Mouse (Mus musculus): Measurements from ENCODE around the gene Hadhb. TPM values are rescaled to one million over a fixed set of nuclear protein-coding genes. Genes with fewer than 3 reads are reported as not detected.
"Not testable (repeated sequence)": the region's sequence is repeated elsewhere in the genome, so short reads cannot be mapped to it uniquely, and the experiment has no call there.

Gene Hadhb
- total RNA-seq, 4 experiments from 2014 or later: 88.5 to 103 (median 92.6) TPM

DNA sequence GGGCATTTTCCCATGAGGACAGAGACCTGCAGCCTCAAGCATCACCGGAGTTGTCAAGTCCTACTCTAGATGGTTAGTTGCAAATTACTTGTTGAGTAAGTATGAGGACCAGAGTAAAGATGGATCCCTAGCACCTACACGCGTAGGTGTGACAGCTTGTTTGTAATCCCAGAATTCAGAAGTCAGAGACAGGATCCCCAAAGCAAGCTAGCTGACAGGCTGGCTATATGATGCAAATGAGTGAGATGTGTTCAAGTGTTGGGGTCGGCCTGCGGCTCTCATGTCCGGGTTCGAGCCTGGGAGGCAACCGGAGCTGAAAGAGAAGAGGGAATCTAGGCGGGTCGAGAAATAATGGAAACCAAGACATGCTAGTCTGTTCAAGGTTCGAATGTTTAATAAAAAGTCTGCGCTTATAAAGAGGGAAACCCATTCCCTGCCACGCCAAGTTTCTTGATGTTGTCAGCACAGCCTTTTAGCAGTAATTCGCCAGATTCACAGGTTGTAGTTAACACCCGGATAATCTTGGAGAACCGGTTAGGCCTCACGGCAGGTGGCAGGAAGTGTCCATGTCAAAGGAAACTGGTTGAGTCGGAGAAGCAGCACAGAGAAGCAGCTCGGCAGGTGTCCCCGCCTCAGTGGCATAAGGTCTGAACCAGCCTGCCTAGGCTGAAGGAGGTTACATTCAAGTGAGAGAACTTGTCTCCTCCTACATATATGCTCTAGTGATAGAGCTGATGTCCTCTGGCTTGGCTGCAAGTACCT is 18.1 kb downstream of the Hadhb start:
- no peak for DNase-seq (ENCODE audit: low spot score in 2 of 2)

DNA sequence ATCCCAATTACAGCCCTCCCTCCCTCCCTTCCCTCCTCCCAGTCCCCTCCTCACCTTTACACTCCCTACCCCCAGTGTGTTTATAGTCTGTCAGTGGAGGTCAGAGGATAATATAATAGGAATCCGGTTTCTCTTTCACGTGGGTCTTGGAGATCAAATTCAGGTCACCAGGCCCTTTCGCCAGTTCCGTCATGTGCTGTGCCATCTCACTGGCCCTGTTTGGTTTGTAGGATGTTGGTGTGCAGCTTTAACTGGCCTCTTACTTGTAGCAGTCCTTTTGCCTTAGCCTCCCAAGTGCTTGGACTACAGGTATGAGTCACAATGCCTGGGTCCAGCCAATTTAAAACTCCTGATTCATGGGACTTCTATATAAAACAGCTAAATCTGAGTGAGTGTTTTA is 20.8 kb downstream of the Hadhb start:
- no peak for DNase-seq (ENCODE audit: low spot score in 2 of 2)

DNA sequence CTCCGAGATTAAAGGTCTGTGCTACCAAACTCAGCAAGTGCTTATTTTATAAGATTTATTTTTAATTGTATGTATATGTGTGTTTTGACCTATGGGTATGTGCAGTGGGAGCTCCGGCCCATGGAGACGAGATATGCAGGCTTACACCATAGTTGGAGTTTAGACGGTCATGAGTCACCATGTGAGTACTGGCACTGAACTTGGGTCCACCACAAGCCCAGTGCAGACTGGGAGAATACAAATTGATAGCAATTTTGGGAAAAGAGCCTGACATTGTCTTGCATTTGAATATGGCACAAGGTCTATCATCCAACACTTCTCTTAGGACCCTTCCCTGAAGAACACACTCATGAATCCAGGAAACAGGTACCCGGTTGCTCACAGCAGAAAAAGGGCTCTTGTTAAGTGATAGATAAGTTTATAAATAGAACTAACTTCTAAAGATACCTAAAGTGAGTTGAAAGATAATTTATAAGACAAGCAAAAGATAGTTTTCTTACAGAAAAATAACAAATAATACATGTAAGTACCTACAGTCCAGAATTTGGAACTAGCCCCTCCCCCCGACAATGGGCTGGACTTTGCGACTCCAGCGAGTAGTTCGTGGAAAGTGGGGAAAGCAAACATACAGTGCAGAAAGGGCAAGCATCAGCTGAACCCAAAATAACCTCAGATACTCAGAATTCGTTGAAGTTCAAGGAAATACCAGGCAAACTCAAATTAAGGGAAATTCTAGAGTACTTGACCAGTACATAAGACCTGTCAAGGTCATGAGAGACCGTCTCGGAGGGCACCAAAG is 32.8 kb downstream of the Hadhb start:
- DNase-seq (ENCODE audit: low spot score in 2 of 2): no peak

DNA sequence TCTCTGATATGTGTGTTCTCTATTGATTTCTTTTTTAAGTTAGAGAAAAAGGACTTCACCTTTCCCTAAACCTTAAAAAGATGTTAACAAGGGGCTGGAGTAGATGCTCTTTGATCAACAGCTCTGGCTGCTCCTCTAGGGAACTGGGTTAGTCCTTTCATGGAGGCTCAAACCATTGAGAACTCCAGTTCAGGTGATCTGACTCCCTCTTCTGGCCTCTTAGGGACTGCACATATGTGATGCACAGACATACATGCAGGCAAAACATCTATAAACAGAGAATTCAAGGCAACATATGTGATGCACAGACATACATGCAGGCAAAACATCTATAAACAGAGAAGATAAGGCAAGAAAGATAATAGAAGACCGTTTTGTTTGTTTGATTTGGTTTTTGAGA is 37.4 kb downstream of the Hadhb start:
- no peak for DNase-seq (ENCODE audit: low spot score in 2 of 2)

DNA sequence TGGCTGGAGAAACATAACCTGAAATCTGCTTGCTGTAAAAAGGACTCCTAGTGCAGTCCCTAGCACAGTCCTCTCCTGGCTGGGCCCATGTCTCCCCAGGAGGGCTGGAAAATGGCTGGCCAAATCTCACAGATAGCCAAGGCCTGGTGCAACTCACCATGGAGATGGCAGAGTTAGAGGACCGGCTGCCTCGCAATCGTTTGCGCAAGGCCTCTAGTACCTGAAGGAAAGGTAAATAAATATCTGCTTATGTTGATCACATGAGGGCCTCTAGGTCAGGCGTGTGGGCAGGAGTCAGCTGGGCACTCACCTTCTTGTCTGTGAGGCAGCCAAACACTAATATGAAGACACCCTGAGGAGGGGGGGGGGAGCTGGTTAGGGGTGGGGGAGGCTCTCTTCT is 40.3 kb downstream of the Hadhb start:
- DNase-seq (ENCODE audit: low spot score in 2 of 2): no peak

DNA sequence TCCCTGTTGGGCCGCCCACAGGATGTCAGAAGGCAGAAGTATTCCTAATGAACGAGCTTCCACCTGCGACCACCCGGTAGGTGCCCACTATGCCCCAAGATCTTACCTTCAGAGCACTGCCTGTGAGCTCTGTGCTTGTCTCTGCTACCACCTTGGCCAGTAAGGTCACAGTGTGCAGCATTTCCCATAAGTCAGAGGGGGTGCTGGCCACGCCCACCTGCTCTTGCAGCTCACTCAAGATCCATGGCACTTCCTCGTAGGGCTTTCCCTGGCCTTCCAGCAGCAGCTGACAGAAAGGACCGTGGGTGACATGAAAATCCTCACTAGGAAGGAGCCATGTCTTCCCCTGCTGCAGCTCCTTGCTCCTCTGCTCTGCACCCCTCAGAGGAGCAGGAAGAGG is 43.2 kb downstream of the Hadhb start:
- no peak for DNase-seq (ENCODE audit: low spot score in 2 of 2)

DNA sequence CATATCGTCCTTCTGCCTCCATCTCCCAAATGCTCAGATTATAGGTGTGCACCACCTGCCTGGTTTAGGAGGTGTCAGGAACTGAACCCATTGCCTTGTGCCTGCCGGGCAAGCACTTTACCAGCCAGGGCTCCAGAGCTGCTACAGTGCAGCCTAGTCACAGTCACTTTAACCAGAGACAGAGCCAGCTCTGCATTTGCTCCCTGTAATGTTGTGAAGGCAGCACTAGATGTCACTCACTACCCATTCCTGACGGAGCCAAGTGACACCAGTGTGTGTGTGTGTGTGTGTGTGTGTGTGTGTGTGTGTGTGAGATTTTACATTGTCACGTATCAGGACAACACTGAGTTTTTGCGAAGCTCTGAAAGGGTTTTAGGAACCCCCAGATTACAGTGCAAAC is 46.5 kb downstream of the Hadhb start:
- peak in 1 of 2 experiments; percentile 30 for DNase-seq (ENCODE audit: low spot score in 2 of 2)

DNA sequence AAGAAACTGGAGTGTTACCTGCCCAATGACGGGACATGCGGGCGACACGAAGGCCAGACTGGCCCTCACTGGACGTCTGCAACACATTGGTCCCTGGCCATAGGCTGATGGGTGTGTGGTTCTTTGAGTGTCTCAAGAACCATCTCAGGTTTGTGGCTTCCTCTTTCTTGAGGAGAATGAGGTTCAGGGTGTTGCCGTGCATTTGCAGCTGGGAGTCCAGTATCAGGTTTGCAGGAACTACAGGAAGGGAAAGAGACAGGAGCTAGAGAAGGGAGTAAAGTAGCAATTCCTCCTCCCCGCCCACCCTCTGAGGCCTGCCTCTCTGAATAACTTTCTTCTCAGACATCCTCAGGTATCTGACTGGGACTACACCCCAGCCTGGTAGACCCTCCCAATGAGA is 47.2 kb downstream of the Hadhb start:
- no peak for DNase-seq (ENCODE audit: low spot score in 2 of 2)

DNA sequence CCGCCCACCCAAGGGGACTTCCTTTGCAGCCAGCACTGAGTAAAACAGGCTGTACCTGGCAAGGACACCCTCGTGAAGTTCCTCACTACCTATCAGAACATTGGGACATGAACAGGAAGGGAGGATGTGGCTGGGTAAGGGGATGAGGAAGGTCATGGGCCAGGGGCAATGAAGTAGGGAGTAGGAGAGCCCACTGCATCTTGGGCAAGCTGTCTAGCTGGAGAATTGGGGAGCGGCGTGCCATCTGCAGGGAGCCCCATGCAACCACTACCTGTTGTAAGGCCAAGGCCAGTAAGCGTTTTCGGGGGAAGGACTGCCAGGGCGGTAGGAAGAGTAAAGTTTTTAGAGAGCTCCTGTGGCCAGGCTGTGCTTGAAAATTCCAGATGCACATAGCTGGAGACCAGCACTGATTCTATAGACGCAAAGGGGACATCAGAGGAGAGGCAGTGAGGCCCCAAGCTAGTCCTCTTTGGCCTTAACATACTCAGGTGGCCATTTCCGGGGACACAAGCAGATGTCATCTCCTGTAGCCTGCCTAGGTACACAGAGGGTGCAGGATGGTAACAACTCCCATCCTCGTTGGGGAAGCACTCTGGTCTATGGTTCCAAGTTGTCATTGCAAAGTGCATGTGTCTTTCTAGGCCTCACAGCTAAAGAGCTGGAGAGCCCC is 48.3 kb downstream of the Hadhb start:
- no peak for DNase-seq (ENCODE audit: low spot score in 2 of 2)

DNA sequence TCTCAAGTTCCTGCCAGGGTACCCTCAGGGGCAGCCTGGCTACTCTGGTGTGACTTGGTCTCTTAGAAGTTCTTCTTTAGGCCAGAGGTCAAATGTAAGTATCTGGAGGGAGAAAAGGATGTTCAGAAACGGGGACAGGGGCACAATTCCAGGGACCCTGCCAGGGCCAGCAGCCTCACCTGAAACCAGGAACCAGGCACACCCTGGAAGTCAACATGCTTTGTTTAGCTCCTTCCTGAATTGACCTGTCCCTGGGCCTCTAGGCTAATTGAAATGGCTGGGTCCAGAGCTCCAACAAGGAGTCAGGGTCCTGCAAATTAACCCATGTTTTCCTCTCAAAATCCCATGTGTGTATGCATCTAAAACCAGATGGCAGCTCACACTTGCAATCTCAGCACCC is 49.4 kb downstream of the Hadhb start:
- no peak for DNase-seq (ENCODE audit: low spot score in 2 of 2)

DNA sequence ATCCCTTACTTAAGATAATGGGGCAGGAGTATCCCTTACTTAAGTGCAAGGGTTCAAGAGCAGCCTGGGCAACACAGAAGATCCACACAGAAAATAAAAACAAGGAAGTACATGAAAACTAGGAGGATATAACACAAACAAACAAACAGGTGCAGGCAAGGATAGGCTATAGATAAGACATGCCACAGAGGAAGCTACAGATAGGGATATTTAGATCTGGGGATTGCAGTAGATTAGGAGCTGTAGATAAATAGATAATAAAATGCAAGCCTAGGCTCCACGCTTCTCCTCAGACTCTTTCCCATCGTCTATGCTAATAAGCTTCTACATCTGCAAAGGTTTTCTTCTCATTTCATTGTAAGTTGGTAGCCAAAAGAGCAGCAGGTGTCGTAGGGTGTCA is 50.0 kb downstream of the Hadhb start:
- no peak for DNase-seq (ENCODE audit: low spot score in 2 of 2)

DNA sequence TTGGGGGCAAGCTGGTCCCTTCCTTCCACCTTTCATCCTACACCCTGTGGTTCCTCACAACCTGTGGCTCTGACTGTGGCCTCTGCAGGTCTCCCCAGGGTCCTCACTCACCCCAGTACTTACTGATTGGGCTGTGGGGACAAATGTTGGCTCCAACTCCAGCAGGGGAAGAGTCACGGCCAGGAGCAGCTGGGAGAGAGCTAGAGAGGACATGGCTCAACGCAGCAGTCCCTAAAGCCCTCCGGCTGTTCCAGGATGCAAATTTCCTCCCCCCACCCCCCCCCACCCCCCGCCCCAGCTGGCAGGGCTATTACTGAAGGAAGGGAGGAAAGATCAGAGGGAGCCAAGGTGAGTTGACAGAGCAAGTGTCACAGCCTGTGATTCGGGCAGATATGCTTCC is 50.4 kb downstream of the Hadhb start, which contains the start of gene Adgrf3:
Adgrf3 (minus strand) TSS at position 230 of the 400 bp plus-strand sequence.
- DNase-seq (ENCODE audit: low spot score in 2 of 2): no peak

DNA sequence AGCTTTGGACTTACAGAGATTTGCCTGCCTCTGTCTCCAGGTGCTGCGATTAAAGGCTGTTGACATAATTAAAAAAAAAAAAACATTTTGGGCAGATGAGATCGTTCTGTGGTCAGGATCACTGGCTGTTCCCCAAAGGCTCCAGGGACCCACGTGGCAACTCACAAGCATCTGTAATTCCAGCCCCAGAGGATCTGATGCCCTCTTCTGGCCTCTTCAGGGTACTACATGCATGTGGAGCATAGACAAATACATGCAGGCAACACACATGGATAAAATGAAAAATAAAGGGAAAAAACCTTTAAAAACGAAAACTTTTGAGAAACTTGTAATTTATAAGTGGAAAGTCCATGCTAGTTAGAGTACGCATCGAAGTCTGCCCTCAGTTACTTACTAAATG is 52.2 kb downstream of the Hadhb start:
- DNase-seq (ENCODE audit: low spot score in 2 of 2): no peak

DNA sequence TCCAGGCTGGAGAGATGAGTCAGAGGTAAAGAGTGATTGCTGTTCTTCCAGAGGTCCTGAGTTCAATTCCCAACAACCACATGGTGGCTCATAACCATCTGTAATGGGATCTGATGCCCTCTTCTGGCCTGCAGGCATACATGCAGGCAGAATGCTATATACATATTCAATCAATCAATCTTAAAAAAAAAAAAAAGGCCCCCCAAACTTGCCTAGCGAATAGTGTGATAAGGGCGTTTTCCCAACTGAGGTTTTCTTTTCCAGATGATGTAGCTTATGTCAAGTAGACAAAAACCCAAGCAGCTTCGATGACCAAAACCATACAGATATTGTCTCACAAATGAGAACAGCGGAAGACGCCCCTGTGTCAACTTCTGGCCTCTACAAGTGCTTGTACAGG is 55.7 kb downstream of the Hadhb start:
- DNase-seq (ENCODE audit: low spot score in 2 of 2): not testable (repeated sequence)

DNA sequence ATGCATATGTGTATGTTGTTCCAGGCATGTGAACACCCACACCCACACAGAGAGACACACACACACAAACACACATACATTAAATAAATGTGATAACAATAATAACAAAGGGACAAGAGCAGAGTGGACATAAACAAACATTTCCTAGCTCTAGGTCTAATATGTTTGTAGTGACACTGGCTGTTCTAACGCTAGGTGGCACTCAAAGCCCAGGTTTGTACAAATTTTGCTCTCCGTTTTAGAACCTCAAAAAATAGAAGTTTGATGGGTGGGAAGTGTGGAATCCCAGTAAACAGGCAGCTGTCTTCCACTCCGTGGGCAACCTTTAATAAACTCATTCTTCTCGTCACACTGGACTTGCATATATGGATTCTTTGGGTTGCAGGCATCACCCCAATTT is 59.8 kb downstream of the Hadhb start:
- DNase-seq (ENCODE audit: low spot score in 2 of 2): peak in 1 of 2 experiments; percentile 40

DNA sequence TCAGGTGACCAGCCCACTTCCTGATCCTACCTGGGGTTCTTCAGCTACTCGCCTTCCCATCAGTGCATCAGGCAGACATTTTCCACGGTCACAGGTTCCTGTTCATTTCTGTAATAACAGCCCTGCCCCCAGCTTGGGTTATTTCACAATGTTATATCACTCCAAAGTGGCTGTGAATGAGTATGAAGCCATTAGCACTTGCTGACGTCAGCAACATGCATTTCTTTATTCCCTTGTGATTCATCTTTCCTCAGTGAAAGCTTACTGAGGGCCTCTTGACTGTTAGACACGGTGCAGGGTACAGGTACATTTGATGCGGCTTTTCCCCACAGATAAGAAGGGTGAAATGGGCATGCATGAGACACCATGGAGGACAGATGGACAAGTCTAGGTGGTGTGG is 60.9 kb downstream of the Hadhb start:
- DNase-seq (ENCODE audit: low spot score in 2 of 2): no peak

DNA sequence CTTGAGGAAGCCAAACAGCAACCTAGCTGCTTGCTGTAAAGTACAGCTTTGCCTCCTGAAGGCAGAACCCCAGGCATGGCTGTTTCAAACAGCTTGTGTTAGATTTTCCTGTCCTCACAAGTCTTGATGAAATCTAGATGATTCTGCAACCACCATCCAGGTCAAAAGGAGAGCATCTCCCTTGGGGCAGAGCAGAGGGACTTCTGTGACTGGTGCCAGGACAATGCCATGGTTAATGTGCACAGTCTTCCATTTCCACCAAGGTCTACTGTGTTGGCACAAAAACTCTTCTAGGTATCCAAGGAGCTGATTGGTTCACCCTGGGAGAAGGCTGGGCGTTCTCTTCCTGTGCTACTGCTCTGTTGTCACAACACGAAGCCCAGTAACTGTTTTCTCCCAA is 64.7 kb downstream of the Hadhb start:
- no peak for DNase-seq (ENCODE audit: low spot score in 2 of 2)

DNA sequence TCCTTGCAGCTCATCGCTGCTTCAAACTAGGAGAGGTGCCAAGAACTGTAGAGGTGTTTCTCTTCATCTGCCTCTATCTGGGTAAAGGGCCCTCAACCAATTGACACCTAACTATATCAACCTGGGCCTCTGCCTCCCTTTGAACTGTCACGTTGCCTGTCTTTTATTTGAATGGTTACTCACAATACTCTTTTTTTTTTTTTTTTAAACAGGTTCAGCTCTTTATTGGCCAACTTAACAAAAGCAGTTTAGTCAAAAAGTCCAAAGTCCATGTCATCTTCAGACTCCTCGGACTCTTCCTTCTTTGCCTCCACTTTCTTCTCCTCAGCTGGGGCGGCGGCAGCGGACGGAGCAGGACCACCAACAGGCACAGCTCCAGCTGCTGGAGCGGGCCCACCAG is 65.6 kb downstream of the Hadhb start:
- DNase-seq (ENCODE audit: low spot score in 2 of 2): no peak

DNA sequence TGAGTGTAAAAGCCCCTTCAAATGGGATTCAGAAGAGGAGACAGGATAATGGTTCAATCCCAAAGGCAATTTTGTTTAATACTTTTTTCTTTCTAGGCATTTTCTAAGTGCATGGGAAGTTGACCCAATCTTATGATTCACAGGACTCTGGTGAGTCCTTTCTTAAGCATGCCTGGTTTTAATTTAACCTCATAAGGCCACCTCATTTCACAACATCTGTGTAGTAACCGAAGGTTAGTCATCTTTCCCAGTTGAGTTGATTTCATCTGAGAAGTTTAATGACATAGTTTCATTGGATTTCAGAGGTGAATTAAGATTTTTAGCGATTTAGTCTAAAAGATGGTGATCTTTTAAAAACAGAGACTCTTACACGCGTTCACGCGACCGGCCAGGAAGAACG is 67.6 kb downstream of the Hadhb start:
- no peak for DNase-seq (ENCODE audit: low spot score in 2 of 2)

DNA sequence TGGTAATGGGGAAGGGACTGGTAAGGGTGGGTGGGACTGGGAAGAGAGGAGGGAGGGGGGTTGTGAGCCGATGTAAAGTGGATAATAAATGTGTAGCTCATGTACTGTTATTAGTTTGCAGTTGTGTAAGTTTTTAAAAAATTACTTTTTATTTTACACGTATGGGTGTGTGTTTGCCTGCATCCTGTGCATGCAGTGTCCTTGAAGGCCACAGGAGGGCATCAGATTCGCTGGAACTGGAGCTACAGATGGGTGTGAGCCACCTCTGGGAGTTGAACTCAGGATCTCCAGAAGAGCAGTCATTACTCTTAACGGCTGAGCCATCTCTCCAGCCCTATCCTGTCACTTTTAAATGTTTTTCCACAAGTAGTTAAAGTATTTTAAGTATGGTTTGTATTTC is 75.9 kb downstream of the Hadhb start:
- DNase-seq (ENCODE audit: low spot score in 2 of 2): no peak

DNA sequence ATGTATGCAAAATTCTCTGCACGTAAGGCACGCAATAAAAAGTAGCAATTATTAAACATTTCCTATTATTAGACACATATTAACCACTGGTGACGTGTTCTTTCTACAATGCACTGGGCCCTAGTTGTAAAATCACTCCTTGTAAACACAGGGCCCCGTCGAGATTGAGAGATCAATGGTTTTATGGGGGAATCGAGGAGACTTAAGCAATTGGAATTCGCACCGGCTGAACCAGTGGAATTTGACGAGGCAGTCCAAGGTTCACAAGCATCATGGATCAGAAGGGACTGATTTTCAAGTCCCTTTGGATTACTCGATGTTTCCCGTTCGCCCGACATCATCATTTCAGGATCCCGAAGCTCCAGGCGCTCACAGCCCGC is 76.8 kb downstream of the Hadhb start:
- no peak for DNase-seq (ENCODE audit: low spot score in 2 of 2)

DNA sequence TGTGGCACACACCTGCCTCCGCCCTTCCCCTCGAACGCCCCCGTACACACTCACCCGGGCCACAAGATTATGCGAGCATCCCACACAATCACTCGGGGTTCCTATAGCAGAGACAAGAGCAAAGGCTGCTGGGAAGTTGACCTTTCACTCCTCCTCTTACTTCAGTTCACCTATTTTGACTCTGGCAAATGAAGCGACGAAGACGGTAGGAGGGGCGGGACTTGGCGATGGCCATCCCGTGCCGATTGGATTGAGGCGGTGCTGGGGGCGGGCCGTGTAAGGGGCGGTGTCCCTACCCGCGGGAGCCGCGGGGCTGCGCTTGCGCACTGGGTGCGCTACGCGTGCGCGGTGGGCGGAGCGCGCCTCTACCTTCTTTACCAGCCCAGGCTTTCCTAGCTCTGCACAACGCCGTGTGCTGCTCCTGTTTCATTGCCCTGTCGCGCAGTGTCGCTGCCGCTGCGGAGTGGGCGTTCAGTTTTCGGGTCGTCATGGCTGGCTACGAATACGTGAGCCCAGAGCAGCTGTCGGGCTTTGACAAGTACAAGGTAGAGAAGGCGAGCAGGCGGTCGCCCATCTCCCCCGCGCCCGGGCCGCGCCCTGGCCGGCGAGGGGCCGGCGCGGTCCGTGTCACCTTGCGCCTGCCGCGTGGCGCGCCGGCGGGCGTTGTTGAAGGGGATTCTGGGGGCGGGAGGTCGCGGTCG is 77.4 kb downstream of the Hadhb start, which contains the start of gene Selenoi:
Selenoi (plus strand) TSS at position 311 of the 701 bp plus-strand sequence.
- peak; percentile 97 to 99 for DNase-seq (ENCODE audit: low spot score in 2 of 2)
